Mouse (Mus musculus) liver, postnatal 0 days (tissue): ENCODE measurements around the gene Casp7.

ENCODE experiments used
- CTCF ChIP-seq: sonication (generic); IDR thresholded peaks from 2 replicates; pipeline ENCODE4 v1.5.1; 2016; ENCODE audit warnings: antibody characterized with exemption, low read depth
- EP300 ChIP-seq: IDR thresholded peaks from 2 replicates; pipeline ENCODE4 v1.6.1; 2016; ENCODE audit warnings: antibody characterized with exemption, low read depth, mild to moderate bottlenecking

DNA sequence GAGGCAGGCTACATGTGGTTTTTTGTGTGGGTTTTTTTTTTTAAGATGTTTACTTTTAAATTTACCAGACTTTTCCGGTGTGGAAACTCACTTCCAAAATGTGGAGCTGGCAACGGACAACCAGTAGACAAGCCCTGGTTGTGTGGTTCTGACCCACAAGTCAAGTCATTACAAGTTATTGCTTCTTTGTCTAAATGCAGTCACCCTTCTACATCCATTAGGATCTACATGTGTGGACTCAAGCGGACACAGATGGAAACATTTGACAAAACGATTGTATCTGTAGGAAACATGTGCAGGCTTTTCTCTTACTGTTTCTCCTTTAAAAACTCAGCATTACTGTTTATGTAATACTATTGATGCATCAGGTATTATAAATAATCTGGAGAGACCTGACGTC is 23.7 kb upstream of the Casp7 start:
- TF ChIP-seq CTCF (no peak), EP300 (no peak)
